ENCODE assay signal across 9 mouse cellular contexts in the genomic region with DNA sequence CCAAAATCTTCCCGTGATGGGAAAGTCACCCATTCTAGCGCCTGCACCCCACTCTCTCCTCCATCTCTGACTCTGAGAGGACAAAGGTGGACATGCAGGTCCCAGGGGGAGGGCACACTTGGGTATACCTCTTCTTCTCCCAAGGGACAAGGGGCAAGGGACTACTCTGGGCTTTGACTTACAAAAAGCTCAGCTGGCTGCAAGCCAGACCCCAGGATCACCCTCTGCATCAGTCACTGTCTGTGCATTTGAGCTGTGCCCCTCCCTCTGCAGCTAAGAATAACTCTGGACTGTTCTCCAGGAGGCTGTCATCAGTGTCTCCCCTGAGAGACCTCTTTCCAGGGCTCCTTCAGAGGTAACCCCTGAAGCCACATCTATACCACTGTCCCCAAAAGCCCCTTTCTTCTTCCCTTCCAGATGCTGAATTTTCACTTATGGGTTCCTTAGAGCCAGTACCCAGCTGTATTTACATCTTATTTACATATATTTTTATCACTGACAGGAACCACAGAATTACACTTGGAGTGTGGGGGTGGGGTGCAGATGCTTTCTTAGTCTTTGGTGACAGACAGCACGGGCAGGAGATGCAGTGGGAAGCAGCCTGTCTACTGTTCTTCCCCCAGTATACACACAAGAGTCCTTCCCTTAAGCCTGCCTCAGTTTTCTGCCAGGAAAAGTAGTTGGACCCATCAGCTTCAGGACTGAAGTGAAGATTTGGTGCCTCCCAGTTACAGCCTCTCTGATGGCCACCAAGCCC.
DNase-seq lines count a peak whose midpoint lies in the region; ATAC-seq and TF ChIP-seq lines count a peak whose summit lies in the region.
"Had no signal": no experiment of that assay in that cellular context is flagged by ENCODE, and none has a peak within 500 bp of the region (broad histone marks: within the 10 kb centered on the region; RNA-seq: fewer than 3 reads in every experiment).

No protein-coding gene starts in this region.

- peaks cover 20% of the 10 kb centered on the region for H3K4me1 ChIP-seq in forebrain, embryonic 13.5 days
- peaks cover 2% of the 10 kb centered on the region; the same call in 1 of the 2 replicates for H3K4me1 ChIP-seq in forebrain, embryonic 11.5 days (replicated peaks; ENCODE audit: control insufficient read depth, insufficient read depth, low read length)
- H3K4me1 ChIP-seq in lung, postnatal 0 days (ENCODE audit: insufficient read depth, low read depth, low read length), result peaks cover 34% of the 10 kb centered on the region; the same call in 1 of the 2 replicates
- peaks cover 64% of the 10 kb centered on the region for H3K4me1 ChIP-seq in kidney, embryonic 15.5 days
- H3K4me1 ChIP-seq in neural tube, embryonic 14.5 days (ENCODE audit: control insufficient read depth, insufficient read depth, low read length), result 0 out of 2 replicates have a peak, but pooled peaks cover 2% of the 10 kb centered on the region

- H3K4me3 ChIP-seq in forebrain, embryonic 13.5 days, result no peak overlapping the region
- no peak overlapping the region for H3K4me3 ChIP-seq in forebrain, embryonic 11.5 days (ENCODE audit: low read depth, low read length)
- no peak overlapping the region for H3K4me3 ChIP-seq in lung, postnatal 0 days (ENCODE audit: low read depth, low read length)
- H3K4me3 ChIP-seq in kidney, embryonic 15.5 days (replicated peaks), result no peak overlapping the region
- H3K4me3 ChIP-seq in neural tube, embryonic 14.5 days (ENCODE audit: low read depth, low read length), result no peak overlapping the region
- H3K4me3 ChIP-seq: left cerebral cortex, adult 2 months had no signal

- peak; percentile 59; the same call in 1 of the 2 replicates for ATAC-seq in forebrain, embryonic 13.5 days
- no peak for ATAC-seq in forebrain, embryonic 11.5 days (replicated peaks; ENCODE audit: low FRiP score)
- no peak for ATAC-seq in lung, postnatal 0 days
- no peak for ATAC-seq in kidney, embryonic 15.5 days (replicated peaks; ENCODE audit: low FRiP score)
- 0 out of 2 replicates have a peak, but pooled peaks have one; percentile 54 for ATAC-seq in neural tube, embryonic 14.5 days (ENCODE audit: low read depth)

- H3K27ac ChIP-seq in forebrain, embryonic 13.5 days, result no peak overlapping the region
- no peak overlapping the region for H3K27ac ChIP-seq in forebrain, embryonic 11.5 days (ENCODE audit: low read depth, low read length)
- peak overlapping the region; percentile 21; the same call in 1 of the 2 replicates for H3K27ac ChIP-seq in lung, postnatal 0 days (ENCODE audit: low read length)
- 0 out of 2 replicates have a peak overlapping the region, but pooled peaks have one; percentile 41 for H3K27ac ChIP-seq in kidney, embryonic 15.5 days
- no peak overlapping the region; the same call in 1 of the 2 replicates for H3K27ac ChIP-seq in neural tube, embryonic 14.5 days (ENCODE audit: low read depth, low read length)
- H3K27ac ChIP-seq: left cerebral cortex, adult 2 months had no signal

- TF ChIP-seq CTCF in lung, postnatal 0 days (IDR thresholded peaks at IDR 0.05), result no peak

- H3K36me3 ChIP-seq in forebrain, embryonic 13.5 days (ENCODE audit: poor library complexity, severe bottlenecking), result no peaks in the 10 kb centered on the region
- no peaks in the 10 kb centered on the region for H3K36me3 ChIP-seq in forebrain, embryonic 11.5 days (ENCODE audit: control insufficient read depth, insufficient read depth, low read length)
- no peaks in the 10 kb centered on the region for H3K36me3 ChIP-seq in lung, postnatal 0 days (ENCODE audit: insufficient read depth, low read length)
- no peaks in the 10 kb centered on the region for H3K36me3 ChIP-seq in kidney, embryonic 15.5 days
- H3K36me3 ChIP-seq in neural tube, embryonic 14.5 days (ENCODE audit: control insufficient read depth, insufficient read depth, low read length), result no peaks in the 10 kb centered on the region

- H3K9ac ChIP-seq in forebrain, embryonic 13.5 days, result no peak overlapping the region
- no peak overlapping the region for H3K9ac ChIP-seq in forebrain, embryonic 11.5 days (ENCODE audit: low read length)
- H3K9ac ChIP-seq in lung, postnatal 0 days (replicated peaks; ENCODE audit: low read depth), result no peak overlapping the region
- H3K9ac ChIP-seq in kidney, embryonic 15.5 days, result no peak overlapping the region
- no peak overlapping the region for H3K9ac ChIP-seq in neural tube, embryonic 14.5 days (replicated peaks; ENCODE audit: low read depth, low read length)

- DNase-seq in forebrain, embryonic 11.5 days (ENCODE audit: low spot score), result no peak
- no peak for DNase-seq in lung, postnatal 0 days (ENCODE audit: low spot score)
- no peak for DNase-seq in lung, postnatal 4 days
- DNase-seq in layer of hippocampus, adult 9-10 months (ENCODE audit: low spot score), result no peak
- no peak for DNase-seq in yolk sac, embryonic 10.5 days (ENCODE audit: low spot score)

- no peak overlapping the region for H3K4me2 ChIP-seq in forebrain, embryonic 13.5 days
- no peak overlapping the region for H3K4me2 ChIP-seq in forebrain, embryonic 11.5 days (ENCODE audit: low read depth, low read length, severe bottlenecking)
- no peak overlapping the region for H3K4me2 ChIP-seq in lung, postnatal 0 days (replicated peaks; ENCODE audit: low read depth, low read length)
- no peak overlapping the region for H3K4me2 ChIP-seq in kidney, embryonic 15.5 days
- H3K4me2 ChIP-seq in neural tube, embryonic 14.5 days (ENCODE audit: low read depth, low read length), result no peak overlapping the region

- WGBS in forebrain, embryonic 13.5 days, result 77% methylated on average over 3 of the region's 3 CpGs
- WGBS in forebrain, embryonic 11.5 days, result 69% methylated on average over 3 of the region's 3 CpGs
- 53% methylated on average over 3 of the region's 3 CpGs for WGBS in lung, postnatal 0 days
- WGBS in kidney, embryonic 15.5 days, result 54% methylated on average over 3 of the region's 3 CpGs
- WGBS in neural tube, embryonic 14.5 days, result 70% methylated on average over 3 of the region's 3 CpGs

- H3K9me3 ChIP-seq in forebrain, embryonic 13.5 days (replicated peaks), result no peaks in the 10 kb centered on the region
- H3K9me3 ChIP-seq in forebrain, embryonic 11.5 days (ENCODE audit: control insufficient read depth, low read length), result no peaks in the 10 kb centered on the region
- H3K9me3 ChIP-seq in lung, postnatal 0 days (ENCODE audit: low read length), result no peaks in the 10 kb centered on the region
- no peaks in the 10 kb centered on the region for H3K9me3 ChIP-seq in kidney, embryonic 15.5 days (replicated peaks)
- no peaks in the 10 kb centered on the region for H3K9me3 ChIP-seq in neural tube, embryonic 14.5 days (ENCODE audit: control insufficient read depth, low read length)

- TF ChIP-seq EP300 in lung, postnatal 0 days (IDR thresholded peaks at IDR 0.05), result no peak

- peaks cover 3% of the 10 kb centered on the region; the same call in 1 of the 2 replicates for H3K27me3 ChIP-seq in forebrain, embryonic 13.5 days
- H3K27me3 ChIP-seq in forebrain, embryonic 11.5 days (ENCODE audit: control insufficient read depth, insufficient read depth, low read length), result no peaks in the 10 kb centered on the region
- no peaks in the 10 kb centered on the region for H3K27me3 ChIP-seq in lung, postnatal 0 days (replicated peaks; ENCODE audit: insufficient read depth, low read length)
- H3K27me3 ChIP-seq in kidney, embryonic 15.5 days, result no peaks in the 10 kb centered on the region
- H3K27me3 ChIP-seq in neural tube, embryonic 14.5 days (ENCODE audit: control insufficient read depth, insufficient read depth, low read length), result no peaks in the 10 kb centered on the region

Comparison
In these comparisons a context has a peak if more than half of its experiments do, and no peak if none do; other contexts are left out.
1. ATAC-seq: peak in forebrain, embryonic 13.5 days (single experiment) and neural tube, embryonic 14.5 days (single experiment); none in forebrain, embryonic 11.5 days (single experiment), lung, postnatal 0 days (single experiment) and kidney, embryonic 15.5 days (single experiment).
2. H3K27ac ChIP-seq: peak in lung, postnatal 0 days (single experiment) and kidney, embryonic 15.5 days (single experiment); none in forebrain, embryonic 13.5 days (single experiment), forebrain, embryonic 11.5 days (single experiment) and neural tube, embryonic 14.5 days (single experiment).